Mouse (Mus musculus): Measurements from ENCODE around the gene Exoc4.

Exoc4 gene

DNA sequence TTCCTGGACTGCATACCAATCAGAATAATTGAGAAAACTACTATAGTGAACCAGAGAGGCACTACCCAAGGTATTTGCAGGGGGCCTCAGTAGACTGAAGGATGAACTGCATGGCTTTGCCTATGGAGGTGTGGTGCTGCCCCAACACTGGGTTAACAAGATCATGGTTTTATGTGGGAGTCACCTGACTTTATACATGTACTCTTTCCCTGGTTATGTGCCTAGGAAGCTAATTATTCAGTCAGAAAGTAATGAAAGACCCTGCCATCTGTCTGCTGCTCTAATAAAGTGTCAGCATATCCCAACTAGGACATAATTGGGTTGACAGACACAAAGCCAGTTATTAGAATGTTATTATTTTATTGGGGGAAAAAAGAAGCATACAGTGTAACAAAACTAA lies 484.7 kb downstream of the Exoc4 start:
- in situ Hi-C loops (cut with MboI; ENCODE audit: unreplicated experiment in 2 of 2) = no loop called here

DNA sequence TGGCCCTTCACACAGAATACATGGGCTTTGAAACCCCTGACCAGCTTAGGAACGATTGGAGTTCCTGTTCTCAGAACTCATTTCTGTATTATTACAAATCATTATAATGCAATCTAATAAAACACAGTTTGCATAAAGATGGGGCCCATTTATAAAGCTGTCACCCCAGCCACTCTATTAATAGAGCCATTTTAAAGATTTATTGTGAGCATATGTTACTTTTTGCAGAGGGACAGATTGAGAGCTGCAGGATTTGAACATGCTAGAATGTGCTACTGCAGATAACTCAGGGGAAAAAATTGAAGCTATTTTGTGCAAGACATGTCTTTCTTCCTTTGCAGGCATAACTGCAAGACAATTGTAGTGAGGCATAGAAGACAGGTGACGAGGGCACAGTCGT lies 485.1 kb downstream of the Exoc4 start:
- in situ Hi-C loops (cut with MboI; ENCODE audit: unreplicated experiment in 2 of 2) = no loop called here

- in situ Hi-C loops (cut with MboI; ENCODE audit: unreplicated experiment in 2 of 2) = no loop called here
Measured at GRCm38 (mm10) chr6:33738857-33739291, 490.0 kb downstream of the Exoc4 start.

GRCm38 (mm10) chr6:33739304-33739703 lies 490.4 kb downstream of the Exoc4 start:
- in situ Hi-C loops (cut with MboI; ENCODE audit: unreplicated experiment in 2 of 2) = no loop called here

- in situ Hi-C loops (cut with MboI; ENCODE audit: unreplicated experiment in 2 of 2) = no loop called here
Measured at GRCm38 (mm10) chr6:33755976-33756375, 507.1 kb downstream of the Exoc4 start.

DNA sequence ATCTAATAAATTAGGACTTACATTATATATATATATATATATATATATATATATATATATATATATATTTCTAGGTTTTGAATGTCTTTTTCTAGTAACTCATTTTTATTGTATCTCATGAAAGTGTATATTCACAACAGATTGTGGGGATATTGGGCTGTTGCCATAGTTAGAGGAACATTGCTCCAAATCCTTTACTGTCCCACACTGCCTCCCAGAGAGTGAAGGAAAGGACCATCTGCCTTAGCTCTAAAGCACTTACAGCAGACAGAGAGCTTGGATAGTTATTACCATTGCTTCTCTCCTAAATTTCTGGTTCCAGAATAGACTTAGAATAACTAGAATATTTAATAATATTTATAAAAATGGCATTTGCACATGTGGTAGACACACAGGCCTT lies 512.7 kb downstream of the Exoc4 start:
- in situ Hi-C loops (cut with MboI; ENCODE audit: unreplicated experiment in 2 of 2) = no loop called here

DNA sequence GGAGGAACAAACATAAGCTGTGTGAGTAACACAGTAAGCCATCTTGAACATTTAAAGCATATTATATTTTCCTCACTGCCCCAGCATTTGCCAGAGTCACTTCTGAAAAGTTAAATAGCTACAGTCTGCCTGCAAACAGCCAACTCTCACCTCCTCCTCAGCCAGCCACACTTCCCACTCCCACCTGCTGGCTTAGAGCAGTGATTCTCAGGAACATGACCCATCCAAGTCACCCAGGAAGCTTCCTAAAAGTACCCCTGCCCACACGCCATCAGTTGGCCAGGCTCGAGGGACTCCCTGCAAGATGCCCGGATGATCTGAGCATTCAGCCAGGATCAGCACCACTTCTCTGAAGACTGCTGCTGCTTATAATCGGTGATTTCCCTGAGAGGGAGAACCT lies 514.4 kb downstream of the Exoc4 start:
- in situ Hi-C loops (cut with MboI; ENCODE audit: unreplicated experiment in 2 of 2) = no loop called here

DNA sequence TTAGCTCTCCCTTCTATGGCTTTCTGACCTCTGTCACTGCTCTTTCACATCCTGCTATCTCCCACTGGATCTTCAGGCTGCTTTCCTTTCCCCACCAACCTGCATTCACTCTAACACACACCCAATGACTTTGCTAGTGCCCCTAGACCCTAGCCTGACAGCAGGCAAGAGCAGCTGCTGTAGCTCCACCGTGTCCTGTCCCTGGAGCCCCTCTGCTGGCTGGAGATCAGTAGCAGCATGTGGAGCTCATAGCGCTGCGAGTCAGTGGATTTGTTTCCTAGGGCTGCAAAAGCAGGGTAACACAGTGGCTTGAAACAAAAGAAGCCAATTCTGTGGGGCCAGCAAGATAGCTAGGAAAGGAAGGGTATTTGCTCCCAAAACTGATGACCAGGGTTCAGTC lies 515.1 kb downstream of the Exoc4 start:
- in situ Hi-C loops (cut with MboI; ENCODE audit: unreplicated experiment in 2 of 2) = no loop called here

DNA sequence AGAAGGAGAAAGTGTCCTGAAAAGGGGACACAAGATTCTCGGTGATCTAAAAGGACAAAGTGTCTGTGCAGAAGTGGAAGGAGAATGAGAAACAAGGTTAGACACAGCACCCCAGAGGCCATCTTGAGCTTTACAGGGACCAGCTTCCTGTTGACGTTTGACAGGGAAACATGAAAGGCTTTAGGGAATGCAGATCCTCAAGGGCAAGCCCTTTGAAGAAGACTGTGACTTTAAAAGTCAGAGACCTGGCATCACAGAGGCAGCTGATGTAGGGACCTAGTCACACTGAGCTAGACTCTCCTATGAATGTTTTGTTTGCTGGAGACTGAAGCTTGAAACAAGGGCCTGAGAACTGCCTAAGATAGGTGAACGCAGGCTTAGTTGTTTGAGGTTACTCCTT lies 520.4 kb downstream of the Exoc4 start:
- in situ Hi-C loops (cut with MboI; ENCODE audit: unreplicated experiment in 2 of 2) = no loop called here

GRCm38 (mm10) chr6:33770021-33770420 lies 521.1 kb downstream of the Exoc4 start:
- in situ Hi-C loops (cut with MboI; ENCODE audit: unreplicated experiment in 2 of 2) = no loop called here

DNA sequence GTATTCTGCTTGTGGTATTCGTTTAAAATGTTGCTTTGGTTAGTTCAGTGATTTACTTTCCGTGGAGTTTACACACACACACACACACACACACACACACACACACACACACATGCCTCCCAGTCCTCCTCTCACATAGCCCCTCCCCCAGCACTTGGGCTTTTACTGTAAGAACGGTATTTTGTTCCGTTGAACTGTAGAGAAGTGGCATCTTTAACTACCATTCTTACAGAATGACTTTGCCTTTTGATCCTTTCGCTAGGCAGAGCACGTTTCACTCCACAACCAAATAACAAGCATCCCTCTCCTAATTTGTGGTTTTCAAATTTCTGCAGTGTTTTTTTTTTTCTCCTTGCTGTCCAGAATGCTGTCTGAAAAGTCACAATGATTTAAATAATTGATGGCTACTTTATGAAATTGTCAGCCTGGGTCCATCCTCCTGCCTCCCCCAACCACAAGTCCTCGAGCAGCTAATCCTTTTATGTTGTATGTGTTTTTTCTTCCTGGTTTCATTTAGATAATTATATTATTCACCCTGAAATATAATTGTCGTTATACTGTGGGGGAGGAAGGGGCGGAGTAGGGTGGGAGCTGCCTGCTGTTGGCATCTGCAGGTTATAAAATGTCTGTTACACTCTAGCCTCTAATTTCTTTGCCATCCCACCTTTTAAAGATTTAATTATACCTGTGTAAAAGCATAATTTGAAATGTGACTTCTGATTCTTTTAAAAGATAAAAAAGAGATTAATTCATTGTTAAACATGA lies 523.8 kb downstream of the Exoc4 start:
- in situ Hi-C loops (cut with MboI; ENCODE audit: unreplicated experiment in 2 of 2) = no loop called here

GRCm38 (mm10) chr6:33792604-33793003 lies 543.7 kb downstream of the Exoc4 start:
- in situ Hi-C loops (cut with MboI; ENCODE audit: unreplicated experiment in 2 of 2) = no loop called here

DNA sequence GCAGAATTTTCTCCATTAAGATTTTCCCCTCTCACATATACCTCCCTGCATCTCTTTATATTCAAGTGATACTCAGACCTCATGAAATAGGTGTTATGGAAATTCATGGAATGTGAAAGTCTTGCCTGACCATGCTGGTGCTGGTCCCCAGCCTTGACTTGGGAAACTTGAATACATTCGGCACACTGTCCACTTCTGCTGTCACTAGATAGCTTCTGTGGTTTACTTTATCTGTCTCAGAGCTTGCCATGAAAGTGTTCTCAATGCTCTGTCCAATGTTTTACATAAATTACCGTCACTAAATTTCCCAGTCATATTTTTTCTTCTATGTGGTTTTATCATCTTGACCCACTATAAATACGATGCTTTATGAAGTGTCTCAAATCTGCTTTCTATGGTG lies 552.4 kb downstream of the Exoc4 start:
- in situ Hi-C loops (cut with MboI; ENCODE audit: unreplicated experiment in 2 of 2) = no loop called here

DNA sequence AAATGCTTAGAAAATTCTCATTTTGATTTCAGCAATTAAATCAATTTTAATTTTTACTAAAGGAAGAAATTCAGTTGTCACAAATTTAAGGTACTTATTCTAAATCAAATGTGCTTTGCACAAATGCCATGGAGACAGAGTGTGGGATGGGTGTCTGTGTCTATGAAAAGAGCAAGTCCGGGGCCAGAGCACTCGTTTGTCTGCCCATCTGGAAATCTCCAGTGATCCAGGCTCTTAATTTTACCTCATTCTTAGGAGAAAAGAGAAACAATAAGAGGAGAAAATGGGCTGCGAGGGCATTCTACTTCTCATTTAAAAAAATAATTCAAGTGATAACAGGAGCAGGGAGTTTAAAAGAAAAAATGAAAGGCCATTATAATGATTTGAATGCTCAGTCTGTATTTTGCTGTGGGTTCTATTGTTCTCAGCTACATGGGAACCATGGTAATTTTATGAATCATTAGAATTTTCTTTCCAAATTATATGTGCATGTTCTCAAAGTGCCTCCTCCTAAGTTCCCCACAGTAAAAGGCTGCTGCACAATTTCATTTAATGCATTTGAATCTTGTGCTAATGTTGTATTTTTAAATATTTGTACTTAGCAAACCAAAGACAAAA lies 554.7 kb downstream of the Exoc4 start:
- in situ Hi-C loops (cut with MboI; ENCODE audit: unreplicated experiment in 2 of 2) = no loop called here

DNA sequence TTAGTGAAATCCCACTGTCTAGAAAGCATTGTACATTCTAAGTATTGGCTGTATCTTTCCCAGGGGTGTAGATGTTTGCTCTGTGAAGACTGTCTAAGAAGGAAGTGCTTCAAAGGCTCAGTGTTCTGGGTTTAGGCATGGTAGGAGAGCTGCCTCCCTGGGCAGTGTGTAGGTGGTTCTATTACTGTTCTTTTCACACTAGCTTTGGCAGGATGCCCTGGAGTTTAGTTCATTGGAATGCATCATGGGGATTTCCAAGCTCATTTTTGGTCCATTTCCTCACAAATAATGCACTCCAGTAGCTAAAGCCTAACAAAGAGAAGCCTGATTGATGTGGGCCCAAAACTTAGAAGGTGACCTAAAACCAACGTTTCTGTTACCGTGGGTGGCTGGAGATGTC lies 555.9 kb downstream of the Exoc4 start:
- in situ Hi-C loops (cut with MboI; ENCODE audit: unreplicated experiment in 2 of 2) = no loop called here

DNA sequence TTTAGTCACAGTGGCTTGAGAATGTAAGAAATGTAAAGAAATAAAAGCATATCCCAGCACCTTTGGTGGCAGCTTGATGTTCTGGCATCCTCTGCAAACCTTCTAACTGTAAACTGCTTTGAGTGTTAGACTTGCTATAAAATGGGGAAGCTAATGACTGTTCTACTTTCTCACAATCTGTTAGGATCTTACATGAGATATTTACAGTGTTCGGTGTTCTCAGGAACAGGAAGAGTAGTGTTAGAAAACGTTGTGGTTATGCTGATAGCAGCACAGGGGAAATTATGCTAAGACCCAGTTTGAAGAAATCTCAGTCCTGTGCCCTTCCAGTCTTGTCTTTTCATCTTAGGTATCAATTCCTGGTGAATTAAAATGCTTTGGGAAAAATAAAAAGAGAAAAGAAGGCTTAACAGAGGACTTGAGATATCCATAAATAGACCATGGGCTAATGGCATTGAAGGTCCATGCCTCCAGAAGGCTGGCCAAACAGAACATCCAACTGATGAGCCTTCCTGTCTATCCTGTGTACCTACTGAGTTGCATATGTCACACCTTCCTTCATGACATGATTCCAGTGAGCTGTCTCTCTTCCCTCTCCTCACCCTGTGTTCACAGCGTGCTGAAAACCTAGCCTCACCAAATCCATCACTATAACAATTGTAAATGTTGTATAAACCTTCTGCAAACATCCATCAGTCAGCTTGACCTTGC lies 557.3 kb downstream of the Exoc4 start:
- in situ Hi-C loops (cut with MboI; ENCODE audit: unreplicated experiment in 2 of 2) = no loop called here

DNA sequence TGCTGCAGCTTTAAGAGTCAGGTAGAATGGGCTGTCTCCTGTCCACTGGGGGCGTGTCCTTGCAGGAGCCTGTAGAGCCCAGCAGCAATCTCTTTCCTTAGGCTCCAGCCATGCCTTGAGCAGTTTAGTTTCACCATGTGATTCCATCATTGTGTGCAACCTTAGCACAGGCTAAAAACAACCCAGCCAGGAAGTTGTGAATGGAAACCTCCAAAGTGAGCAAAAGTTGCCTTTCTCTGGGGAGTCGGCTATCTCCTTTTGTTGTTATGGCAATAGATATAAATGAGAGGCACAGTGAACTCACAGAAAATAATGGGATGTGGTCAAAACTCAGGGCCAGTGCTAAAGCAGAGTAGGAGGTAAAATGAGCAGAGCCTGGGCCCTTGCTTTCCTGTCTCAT lies 565.5 kb downstream of the Exoc4 start:
- in situ Hi-C loops (cut with MboI; ENCODE audit: unreplicated experiment in 2 of 2) = no loop called here

GRCm38 (mm10) chr6:33823171-33823570 lies 574.3 kb downstream of the Exoc4 start:
- in situ Hi-C loops (cut with MboI; ENCODE audit: unreplicated experiment in 2 of 2) = no loop called here

DNA sequence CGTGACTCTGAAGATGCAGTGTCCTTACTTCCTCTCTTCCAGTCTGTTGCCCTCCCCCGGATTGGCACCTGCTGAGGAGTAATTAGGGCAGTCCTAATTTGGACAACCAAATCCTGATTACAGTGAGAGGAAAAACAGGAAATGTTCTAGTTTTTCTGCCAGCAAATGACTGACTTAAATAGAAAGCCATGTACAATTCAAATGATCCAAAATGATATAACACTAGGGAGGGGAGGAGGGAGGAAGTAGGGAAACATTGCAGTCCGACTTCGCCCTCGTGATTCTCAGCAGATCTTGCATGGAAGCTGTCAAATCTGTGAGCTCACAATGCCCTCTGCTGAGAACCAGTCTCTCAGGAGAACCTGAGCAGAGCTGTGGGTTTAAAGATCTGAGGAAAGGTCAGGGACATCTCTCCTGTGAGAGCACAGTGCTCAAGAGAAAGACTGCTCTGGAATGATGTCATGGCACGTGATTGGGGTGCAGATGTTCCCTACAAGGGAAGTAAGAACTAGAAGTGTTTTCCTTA lies 575.0 kb downstream of the Exoc4 start:
- in situ Hi-C loops (cut with MboI; ENCODE audit: unreplicated experiment in 2 of 2) = no loop called here

GRCm38 (mm10) chr6:33828499-33828898 lies 579.6 kb downstream of the Exoc4 start:
- in situ Hi-C loops (cut with MboI; ENCODE audit: unreplicated experiment in 2 of 2) = no loop called here

DNA sequence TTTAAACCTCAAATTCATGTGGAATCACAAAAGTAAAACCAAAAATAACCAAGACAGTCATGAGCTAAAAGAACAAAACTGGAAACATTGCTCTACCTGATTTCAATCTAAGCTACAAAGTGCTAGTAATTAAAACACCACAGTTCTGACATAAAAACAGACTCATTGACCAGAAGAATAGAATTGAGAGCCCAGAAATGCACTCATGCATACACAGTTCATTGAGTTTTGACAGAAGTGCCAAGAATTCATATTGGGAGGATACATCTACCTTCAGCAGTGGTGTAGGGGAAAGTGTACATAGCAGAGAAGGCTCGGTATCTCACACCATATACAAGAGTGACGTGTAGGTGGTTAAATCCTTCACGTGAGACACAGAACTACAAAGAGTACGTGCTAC lies 580.4 kb downstream of the Exoc4 start:
- in situ Hi-C loops (cut with MboI; ENCODE audit: unreplicated experiment in 2 of 2) = no loop called here

GRCm38 (mm10) chr6:33831276-33831675 lies 582.4 kb downstream of the Exoc4 start:
- in situ Hi-C loops (cut with MboI; ENCODE audit: unreplicated experiment in 2 of 2) = no loop called here

Measured in v-Abl transformed pro-B cells (cell line).